Mouse (Mus musculus): Measurements from ENCODE around the gene Olfr952. TPM values are rescaled to one million over a fixed set of nuclear protein-coding genes. Genes with fewer than 3 reads are reported as not detected.

Gene Olfr952
- not detected for total RNA-seq (2021)

DNA sequence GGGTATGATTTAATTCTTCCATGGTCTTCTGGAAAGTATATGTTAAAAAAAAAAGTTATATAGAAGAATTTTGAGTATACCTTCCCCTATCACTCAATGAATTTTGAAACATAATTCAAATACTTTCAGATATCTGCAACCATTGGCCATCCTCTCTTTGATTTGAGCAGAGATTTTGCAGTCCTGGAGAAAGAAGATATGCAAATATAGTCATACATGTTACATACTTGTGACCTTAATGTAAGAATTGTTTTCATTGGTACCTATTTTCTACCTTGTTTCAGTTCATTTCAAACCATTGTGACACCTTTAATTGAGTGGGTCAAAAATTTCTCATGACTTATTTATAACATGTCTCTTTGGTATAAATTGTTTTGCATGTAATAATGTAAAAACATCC, at the start of gene Olfr952:
TSS of gene Olfr952 (minus strand) at position 101 of the 400 bp plus-strand sequence.
- intact Hi-C loops (cut with DNase I): no loop called here
- DNase-seq: no peak

- intact Hi-C loops (cut with DNase I): loop anchor here (5.0 kb wide), 1 partner anchor 40 kb away; no protein-coding TSS in a partner anchor
- no peak for DNase-seq
Observed at GRCm38 (mm10) chr9:39471844-39472243, 44.9 kb upstream of the Olfr952 start, which contains the start of gene Olfr955. TSS of gene Olfr955 (minus strand) at chr9:39471944.

DNA sequence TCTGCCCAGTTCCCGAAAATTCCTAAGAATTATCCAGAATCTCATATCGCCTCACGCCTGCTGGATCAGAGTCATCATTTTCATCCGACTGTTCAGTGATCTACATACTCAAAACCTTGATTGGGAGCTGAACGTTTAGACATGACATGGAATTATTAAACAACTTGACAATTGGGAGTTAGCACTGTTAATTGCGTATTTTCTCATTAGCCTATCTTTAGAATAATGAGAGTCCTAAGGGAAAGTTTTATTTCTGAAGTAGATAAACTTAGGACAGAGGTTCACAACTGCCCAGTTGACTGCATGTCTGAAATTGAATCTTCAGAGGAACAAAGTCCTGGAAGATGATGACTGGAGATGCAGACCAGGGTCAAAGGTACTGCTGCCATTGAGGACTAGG, 29.5 kb upstream of the Olfr952 start, which contains the start of gene Olfr954:
TSS of gene Olfr954 (plus strand) at position 301 of the 400 bp plus-strand sequence.
- intact Hi-C loops (cut with DNase I): loop anchor here (5.0 kb wide), 1 partner anchor 1749 kb away; no protein-coding TSS in a partner anchor
- no peak for DNase-seq

DNA sequence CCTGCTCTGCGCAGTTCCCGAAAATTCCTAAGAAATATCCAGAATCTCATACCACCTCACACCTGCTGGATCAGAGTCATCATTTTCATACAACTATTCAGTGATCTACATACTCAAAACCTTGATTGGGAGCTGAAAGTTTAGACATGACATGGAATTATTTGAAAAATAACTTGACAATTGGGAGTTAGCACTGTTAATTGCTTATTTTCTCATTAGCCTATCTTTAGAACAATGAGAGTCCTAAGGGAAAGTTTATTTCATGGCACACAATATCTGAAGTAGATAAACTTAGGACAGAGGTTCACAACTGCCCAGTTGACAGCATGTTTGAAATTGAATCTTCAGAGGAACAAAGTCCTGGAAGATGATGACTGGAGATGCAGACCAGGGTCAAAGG, 39.8 kb downstream of the Olfr952 start, which contains the start of gene Olfr951:
TSS of gene Olfr951 (plus strand) at position 301 of the 400 bp plus-strand sequence.
- no peak for DNase-seq
- intact Hi-C loops (cut with DNase I): no loop called here

Other genes with a start within 250 kb of the Olfr952 start
- gene Olfr944, start 225.2 kb downstream of the Olfr952 start, total RNA-seq (2021): not detected
- not detected for gene Olfr1537, start 177.2 kb downstream of the Olfr952 start, total RNA-seq (2021)
- not detected for gene Olfr945, start 150.3 kb downstream of the Olfr952 start, total RNA-seq (2021)
- gene Olfr948, start 101.1 kb downstream of the Olfr952 start, total RNA-seq (2021): not detected
- gene Olfr951, start 39.7 kb downstream of the Olfr952 start, total RNA-seq (2021): not detected
- gene Olfr954, start 29.6 kb upstream of the Olfr952 start, total RNA-seq (2021): not detected
- gene Olfr955, start 44.8 kb upstream of the Olfr952 start, total RNA-seq (2021): not detected
- gene Olfr44, start 66.8 kb upstream of the Olfr952 start, total RNA-seq (2021): not detected
- gene Olfr957, start 88.7 kb upstream of the Olfr952 start, total RNA-seq (2021): not detected
- under 1 TPM in 1 of 2 experiments, not detected in 1; 0.12 TPM for gene Olfr958, start 126.9 kb upstream of the Olfr952 start, total RNA-seq (2021)
- gene Olfr959, start 148.4 kb upstream of the Olfr952 start, total RNA-seq (2021): not detected
- 10 to 100 TPM; 21.2 to 46.8 TPM for gene AW551984, start 177.3 kb upstream of the Olfr952 start, total RNA-seq (2021)
- not detected for gene Olfr148, start 183.5 kb upstream of the Olfr952 start, total RNA-seq (2021)
- gene Olfr960, start 194.2 kb upstream of the Olfr952 start, total RNA-seq (2021): not detected
- not detected for gene Olfr961, start 217.9 kb upstream of the Olfr952 start, total RNA-seq (2021)
- not detected for gene Olfr963, start 240.1 kb upstream of the Olfr952 start, total RNA-seq (2021)

Measured in left cerebral cortex, postnatal 4 days (tissue).